Mouse (Mus musculus): ENCODE measurements around the gene Gcsam. TPM values are rescaled to one million over a fixed set of nuclear protein-coding genes. Genes with fewer than 3 reads are reported as not detected.

Gene Gcsam
- polyA plus RNA-seq, 1 experiment, result not detected

- H3K4me1 ChIP-seq (ENCODE audit: control insufficient read depth, insufficient read depth, low read length), result no peaks in the 10 kb centered on the region
- DNase-seq, result peak; percentile 66 to 69
- no peak overlapping the region for H3K27ac ChIP-seq (ENCODE audit: insufficient read depth, low read length)
- WGBS, result 59% methylated on average over 5 of the region's 5 CpGs
- no peak overlapping the region for H3K4me3 ChIP-seq (replicated peaks; ENCODE audit: insufficient read depth, low read depth, low read length)
- no peaks in the 10 kb centered on the region for H3K27me3 ChIP-seq (ENCODE audit: control insufficient read depth, insufficient read depth, low read length)
- TF ChIP-seq CTCF (IDR thresholded peaks at IDR 0.05; ENCODE audit: borderline replicate concordance, insufficient read depth, low read depth, low read length), result peak; percentile 82
- no peak for TF ChIP-seq POLR2A (IDR thresholded peaks at IDR 0.05; ENCODE audit: borderline replicate concordance, insufficient read depth, low read length)
Measured at GRCm38 (mm10) chr16:45630347-45630960, 20.3 kb downstream of the Gcsam start.

GRCm38 (mm10) chr16:45632420-45632819 is 22.2 kb downstream of the Gcsam start:
- no peak overlapping the region for H3K4me3 ChIP-seq (replicated peaks; ENCODE audit: insufficient read depth, low read depth, low read length)
- no peak for DNase-seq
- no peak overlapping the region for H3K27ac ChIP-seq (ENCODE audit: insufficient read depth, low read length)
- no peaks in the 10 kb centered on the region for H3K4me1 ChIP-seq (ENCODE audit: control insufficient read depth, insufficient read depth, low read length)
- no peaks in the 10 kb centered on the region for H3K27me3 ChIP-seq (ENCODE audit: control insufficient read depth, insufficient read depth, low read length)
- 85% methylated on average over 4 of the region's 4 CpGs for whole genome bisulfite sequencing
- TF ChIP-seq CTCF (IDR thresholded peaks at IDR 0.05; ENCODE audit: borderline replicate concordance, insufficient read depth, low read depth, low read length) (no peak), POLR2A (IDR thresholded peaks at IDR 0.05; ENCODE audit: borderline replicate concordance, insufficient read depth, low read length) (no peak)

DNA sequence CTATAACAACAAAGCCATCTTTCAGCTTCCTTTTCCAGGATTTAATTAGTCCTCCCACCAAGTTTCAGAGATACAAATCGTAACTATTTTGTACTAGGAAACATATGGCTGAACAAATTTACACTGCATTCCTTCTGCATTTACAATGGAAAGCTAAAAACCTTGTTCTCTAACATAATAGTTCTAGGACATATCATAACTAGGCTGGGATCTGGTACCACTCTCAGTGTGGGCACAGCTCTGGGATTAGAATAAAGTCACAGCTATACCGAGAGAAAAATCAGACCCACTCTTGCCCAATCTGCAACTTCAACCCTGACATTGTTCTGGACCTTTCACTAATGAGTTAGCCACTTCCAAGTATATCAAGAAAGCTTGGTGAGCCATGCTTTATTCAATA is 25.6 kb downstream of the Gcsam start:
- no peak for DNase-seq
- TF ChIP-seq CTCF (IDR thresholded peaks at IDR 0.05; ENCODE audit: borderline replicate concordance, insufficient read depth, low read depth, low read length), result no peak
- TF ChIP-seq POLR2A (IDR thresholded peaks at IDR 0.05; ENCODE audit: borderline replicate concordance, insufficient read depth, low read length), result no peak
- WGBS, result 88% methylated on average over 2 of the region's 2 CpGs
- H3K27me3 ChIP-seq (ENCODE audit: control insufficient read depth, insufficient read depth, low read length), result no peaks in the 10 kb centered on the region
- H3K4me1 ChIP-seq (ENCODE audit: control insufficient read depth, insufficient read depth, low read length), result no peaks in the 10 kb centered on the region
- H3K27ac ChIP-seq (ENCODE audit: insufficient read depth, low read length), result no peak overlapping the region
- no peak overlapping the region for H3K4me3 ChIP-seq (replicated peaks; ENCODE audit: insufficient read depth, low read depth, low read length)

DNA sequence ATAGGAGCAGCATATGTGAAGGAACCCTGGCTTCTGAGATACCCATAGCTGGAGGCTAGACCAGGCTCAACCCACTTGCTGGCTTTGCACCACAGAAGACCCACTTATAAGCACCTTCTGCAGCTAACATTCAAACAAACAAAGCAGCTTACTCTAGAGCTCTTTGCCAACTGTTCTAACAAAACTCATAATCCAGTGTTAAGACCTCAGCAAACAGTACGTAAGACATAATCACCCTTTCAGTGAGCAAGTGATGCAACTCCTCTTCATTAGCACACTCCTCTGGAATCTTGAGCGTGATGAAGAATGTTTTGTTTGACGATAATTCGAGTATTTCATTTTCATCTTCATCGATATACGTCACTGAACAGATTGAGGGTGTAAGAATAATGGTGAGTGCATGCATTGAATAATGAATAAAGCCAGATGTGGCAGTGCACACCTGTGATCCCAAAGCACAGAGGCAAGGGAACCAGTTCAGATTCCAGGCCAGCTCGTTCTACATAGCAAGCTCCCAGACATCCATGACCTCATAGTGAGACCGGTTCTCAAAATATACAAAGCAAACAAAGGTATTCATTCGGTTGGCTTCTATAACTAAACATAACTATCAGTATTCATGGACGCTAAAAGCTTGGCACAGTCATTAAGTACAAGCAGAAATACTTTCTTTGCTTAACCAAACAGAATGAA is 30.0 kb downstream of the Gcsam start:
- no peaks in the 10 kb centered on the region for H3K27me3 ChIP-seq (ENCODE audit: control insufficient read depth, insufficient read depth, low read length)
- H3K27ac ChIP-seq (ENCODE audit: insufficient read depth, low read length), result no peak overlapping the region
- no peak overlapping the region for H3K4me3 ChIP-seq (replicated peaks; ENCODE audit: insufficient read depth, low read depth, low read length)
- no peak for DNase-seq
- TF ChIP-seq CTCF (IDR thresholded peaks at IDR 0.05; ENCODE audit: borderline replicate concordance, insufficient read depth, low read depth, low read length), result no peak
- TF ChIP-seq POLR2A (IDR thresholded peaks at IDR 0.05; ENCODE audit: borderline replicate concordance, insufficient read depth, low read length), result no peak
- H3K4me1 ChIP-seq (ENCODE audit: control insufficient read depth, insufficient read depth, low read length), result no peaks in the 10 kb centered on the region; the same call in 1 of the 2 replicates
- 86% methylated on average over 10 of the region's 10 CpGs for WGBS

DNA sequence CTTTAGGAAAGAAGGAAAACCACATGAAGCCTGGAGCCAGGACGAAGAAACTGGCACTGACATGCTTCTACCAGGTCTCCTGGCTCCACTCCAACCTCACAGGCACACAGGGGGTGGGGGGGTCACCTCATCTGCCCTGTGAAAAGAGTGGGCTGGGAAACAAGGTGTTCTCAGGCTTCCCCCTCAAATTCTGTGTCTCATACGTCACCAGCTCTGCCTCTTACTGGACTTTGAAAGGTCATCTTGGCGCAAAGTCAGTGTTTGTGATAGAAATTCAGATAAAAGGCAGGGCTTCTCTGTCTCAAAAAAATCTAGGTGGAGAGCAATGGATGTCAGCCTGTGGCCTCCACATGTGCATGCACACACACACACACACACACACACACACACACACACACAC is 31.1 kb downstream of the Gcsam start:
- 50% methylated on average over 3 of the region's 3 CpGs for WGBS
- TF ChIP-seq CTCF (IDR thresholded peaks at IDR 0.05; ENCODE audit: borderline replicate concordance, insufficient read depth, low read depth, low read length), result no peak
- Histone ChIP-seq H3K27me3 (ENCODE audit: control insufficient read depth, insufficient read depth, low read length) (no peaks in the 10 kb centered on the region), H3K4me1 (ENCODE audit: control insufficient read depth, insufficient read depth, low read length) (no peaks in the 10 kb centered on the region; the same call in 1 of the 2 replicates), H3K27ac (ENCODE audit: insufficient read depth, low read length) (no peak overlapping the region), H3K4me3 (replicated peaks; ENCODE audit: insufficient read depth, low read depth, low read length) (no peak overlapping the region)
- DNase-seq, result no peak

GRCm38 (mm10) chr16:45643944-45644343 is 33.8 kb downstream of the Gcsam start:
- no peaks in the 10 kb centered on the region; the same call in 1 of the 2 replicates for H3K4me1 ChIP-seq (ENCODE audit: control insufficient read depth, insufficient read depth, low read length)
- TF ChIP-seq CTCF (IDR thresholded peaks at IDR 0.05; ENCODE audit: borderline replicate concordance, insufficient read depth, low read depth, low read length), result no peak
- TF ChIP-seq POLR2A (IDR thresholded peaks at IDR 0.05; ENCODE audit: borderline replicate concordance, insufficient read depth, low read length), result no peak
- WGBS, result 92% methylated on average over 3 of the region's 3 CpGs
- H3K27me3 ChIP-seq (ENCODE audit: control insufficient read depth, insufficient read depth, low read length), result no peaks in the 10 kb centered on the region
- DNase-seq, result no peak
- H3K27ac ChIP-seq (ENCODE audit: insufficient read depth, low read length), result no peak overlapping the region
- H3K4me3 ChIP-seq (replicated peaks; ENCODE audit: insufficient read depth, low read depth, low read length), result no peak overlapping the region

GRCm38 (mm10) chr16:45644380-45644779 is 34.2 kb downstream of the Gcsam start:
- Histone ChIP-seq H3K4me3 (replicated peaks; ENCODE audit: insufficient read depth, low read depth, low read length) (no peak overlapping the region), H3K4me1 (ENCODE audit: control insufficient read depth, insufficient read depth, low read length) (no peaks in the 10 kb centered on the region; the same call in 1 of the 2 replicates), H3K27me3 (ENCODE audit: control insufficient read depth, insufficient read depth, low read length) (no peaks in the 10 kb centered on the region), H3K27ac (ENCODE audit: insufficient read depth, low read length) (no peak overlapping the region)
- TF ChIP-seq POLR2A (IDR thresholded peaks at IDR 0.05; ENCODE audit: borderline replicate concordance, insufficient read depth, low read length) (no peak), CTCF (IDR thresholded peaks at IDR 0.05; ENCODE audit: borderline replicate concordance, insufficient read depth, low read depth, low read length) (no peak)
- DNase-seq, result peak in 1 of 2 experiments; percentile 81
- 67% methylated on average over 6 of the region's 6 CpGs for WGBS

DNA sequence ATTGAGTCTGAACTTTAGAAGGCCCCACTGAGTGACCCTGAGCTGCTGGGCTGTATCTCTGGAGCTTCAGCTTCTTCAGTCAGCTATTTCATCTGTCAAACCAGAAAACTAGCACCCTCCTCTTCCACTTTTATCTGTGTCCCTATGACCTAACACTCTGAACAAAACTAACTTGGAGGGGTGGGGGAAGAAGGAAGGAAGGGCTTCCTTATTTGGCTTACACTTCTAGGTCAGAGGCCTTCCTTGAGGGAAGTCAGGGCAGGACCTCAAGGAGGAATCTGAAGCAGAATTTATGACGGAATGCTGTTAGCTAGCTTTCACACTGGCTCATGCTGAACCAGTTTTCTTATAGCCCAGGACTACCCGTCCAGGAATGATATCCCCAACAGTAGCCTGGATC is 41.3 kb downstream of the Gcsam start:
- Histone ChIP-seq H3K4me1 (ENCODE audit: control insufficient read depth, insufficient read depth, low read length) (peaks cover 6% of the 10 kb centered on the region), H3K4me3 (replicated peaks; ENCODE audit: insufficient read depth, low read depth, low read length) (no peak overlapping the region), H3K27me3 (ENCODE audit: control insufficient read depth, insufficient read depth, low read length) (no peaks in the 10 kb centered on the region), H3K27ac (ENCODE audit: insufficient read depth, low read length) (no peak overlapping the region)
- WGBS, result 83% methylated on average over 2 of the region's 2 CpGs
- no peak for DNase-seq
- TF ChIP-seq POLR2A (IDR thresholded peaks at IDR 0.05; ENCODE audit: borderline replicate concordance, insufficient read depth, low read length), result no peak
- TF ChIP-seq CTCF (IDR thresholded peaks at IDR 0.05; ENCODE audit: borderline replicate concordance, insufficient read depth, low read depth, low read length), result no peak
